Mouse (Mus musculus): ENCODE measurements around the gene 4921536K21Rik.

Gene 4921536K21Rik

GRCm38 (mm10) chr11:3854156-3854555 lies 40.7 kb downstream of the 4921536K21Rik start:
- DNase-seq (ENCODE audit: low spot score) = no peak

GRCm38 (mm10) chr11:3853481-3854034 lies 41.3 kb downstream of the 4921536K21Rik start:
- DNase-seq (ENCODE audit: low spot score) = no peak

GRCm38 (mm10) chr11:3853031-3853430 lies 41.9 kb downstream of the 4921536K21Rik start:
- DNase-seq (ENCODE audit: low spot score) = no peak

GRCm38 (mm10) chr11:3851872-3852271 lies 43.0 kb downstream of the 4921536K21Rik start:
- no peak for DNase-seq (ENCODE audit: low spot score)

GRCm38 (mm10) chr11:3850746-3851277 lies 44.1 kb downstream of the 4921536K21Rik start:
- DNase-seq (ENCODE audit: low spot score) = no peak

GRCm38 (mm10) chr11:3850315-3850614 lies 44.6 kb downstream of the 4921536K21Rik start:
- DNase-seq (ENCODE audit: low spot score) = no peak

- peak; percentile 28 for DNase-seq (ENCODE audit: low spot score)
Measured at GRCm38 (mm10) chr11:3849469-3850314, 45.2 kb downstream of the 4921536K21Rik start.

GRCm38 (mm10) chr11:3846351-3846750 lies 48.5 kb downstream of the 4921536K21Rik start:
- no peak for DNase-seq (ENCODE audit: low spot score)

- no peak for DNase-seq (ENCODE audit: low spot score)
Measured at GRCm38 (mm10) chr11:3843943-3844734, 50.8 kb downstream of the 4921536K21Rik start.
